Mouse (Mus musculus) ES-Bruce4 (cell line): ENCODE measurements around the gene Eral1. TPM values are rescaled to one million over a fixed set of nuclear protein-coding genes. Genes with fewer than 3 reads are reported as not detected.
"Not testable (repeated sequence)": the region's sequence is repeated elsewhere in the genome, so short reads cannot be mapped to it uniquely, and the experiment has no call there.

ENCODE experiments used
- H3K27ac ChIP-seq: 2 replicates; pipeline ENCODE4 v1.5.1; 2012; ENCODE audit warnings: low read length, inconsistent platforms; ENCODE audit not compliant: insufficient read depth
- H3K27me3 ChIP-seq: 2 replicates; pipeline ENCODE4 v1.6.1; 2012; ENCODE audit warnings: mild to moderate bottlenecking, low read length, inconsistent platforms; ENCODE audit not compliant: control insufficient read depth, poor library complexity, insufficient read depth, severe bottlenecking
- H3K36me3 ChIP-seq: 2 replicates; pipeline ENCODE4 v1.6.1; 2012; ENCODE audit warnings: inconsistent platforms, mild to moderate bottlenecking, low read length, moderate library complexity; ENCODE audit not compliant: control insufficient read depth, poor library complexity, insufficient read depth, severe bottlenecking
- H3K4me1 ChIP-seq: one replicate; pipeline ENCODE4 v1.8.1; 2011; ENCODE audit warnings: low read length; ENCODE audit not compliant: control insufficient read depth, insufficient read depth
- H3K4me3 ChIP-seq: 2 replicates; pipeline ENCODE4 v1.5.1; 2011; ENCODE audit warnings: low read depth, mild to moderate bottlenecking, low read length
- H3K9ac ChIP-seq: 2 replicates; pipeline ENCODE4 v1.6.1; 2012; ENCODE audit warnings: low read depth, mild to moderate bottlenecking, inconsistent platforms; ENCODE audit not compliant: poor library complexity, severe bottlenecking
- H3K9me3 ChIP-seq: replicated peaks from 2 replicates; pipeline ENCODE4 v1.6.1; 2012; ENCODE audit warnings: mild to moderate bottlenecking, low read length, inconsistent platforms; ENCODE audit not compliant: control insufficient read depth, poor library complexity, insufficient read depth, severe bottlenecking
- CTCF ChIP-seq: IDR thresholded peaks from one replicate; pipeline ENCODE4 v1.8.1; 2011; ENCODE audit warnings: low read depth, low read length
- EP300 ChIP-seq: IDR thresholded peaks from 2 replicates; pipeline ENCODE4 v1.6.1; 2011; ENCODE audit warnings: low read depth, low read length; ENCODE audit not compliant: insufficient read depth
- POLR2A ChIP-seq: IDR thresholded peaks from one replicate; pipeline ENCODE4 v1.8.1; 2011; ENCODE audit warnings: low read length; ENCODE audit not compliant: insufficient read depth
- polyA plus RNA-seq: library from polyadenylated mRNA; stranded (reverse); fragments of >200 nt; gene quantifications from 2 replicates; pipeline ENCODE4 v1.2.4, GENCODE M21; 2011; ENCODE audit warnings: low read depth; ENCODE audit not compliant: missing spikeins, insufficient read depth, insufficient read length

The Eral1 gene
- polyA plus RNA-seq, 1 experiment: 24.0 TPM

DNA sequence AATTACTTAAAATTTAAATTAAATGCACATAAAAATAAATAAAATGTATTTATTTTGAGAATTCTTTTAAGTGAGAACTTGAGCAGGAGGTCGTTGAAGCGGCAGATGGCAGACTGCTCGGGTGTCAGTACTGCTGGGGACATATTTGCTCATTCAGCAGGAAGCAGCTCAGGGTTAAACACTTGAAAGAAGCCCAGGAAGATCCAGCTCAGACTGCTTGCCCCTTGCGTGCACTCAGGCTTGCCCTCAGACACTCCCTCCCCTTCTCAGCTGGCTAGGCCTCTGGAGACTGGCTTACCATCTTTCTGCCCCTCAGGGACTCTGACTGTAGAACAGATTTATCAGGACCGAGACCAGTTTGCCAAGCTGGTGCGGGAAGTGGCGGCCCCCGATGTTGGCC lies 23.2 kb downstream of the Eral1 start:
- Histone ChIP-seq H3K9ac (0 out of 2 replicates have a peak overlapping the region, but pooled peaks have one; percentile 5), H3K9me3 (no peaks in the 10 kb centered on the region), H3K27me3 (no peaks in the 10 kb centered on the region), H3K36me3 (no peaks in the 10 kb centered on the region; the same call in 1 of the 2 replicates), H3K4me1 (no peaks in the 10 kb centered on the region), H3K27ac (no peak overlapping the region), H3K4me3 (no peak overlapping the region)
- TF ChIP-seq EP300: no peak
- TF ChIP-seq CTCF: no peak
- TF ChIP-seq POLR2A: no peak

GRCm38 (mm10) chr11:78053078-78053477 lies 27.1 kb downstream of the Eral1 start:
- TF ChIP-seq CTCF (no peak), POLR2A (no peak), EP300 (no peak)
- no peaks in the 10 kb centered on the region for H3K27me3 ChIP-seq
- H3K9ac ChIP-seq: no peak overlapping the region
- H3K27ac ChIP-seq: no peak overlapping the region
- no peak overlapping the region for H3K4me3 ChIP-seq
- H3K9me3 ChIP-seq: no peaks in the 10 kb centered on the region
- no peaks in the 10 kb centered on the region; the same call in 1 of the 2 replicates for H3K36me3 ChIP-seq
- H3K4me1 ChIP-seq: no peaks in the 10 kb centered on the region

DNA sequence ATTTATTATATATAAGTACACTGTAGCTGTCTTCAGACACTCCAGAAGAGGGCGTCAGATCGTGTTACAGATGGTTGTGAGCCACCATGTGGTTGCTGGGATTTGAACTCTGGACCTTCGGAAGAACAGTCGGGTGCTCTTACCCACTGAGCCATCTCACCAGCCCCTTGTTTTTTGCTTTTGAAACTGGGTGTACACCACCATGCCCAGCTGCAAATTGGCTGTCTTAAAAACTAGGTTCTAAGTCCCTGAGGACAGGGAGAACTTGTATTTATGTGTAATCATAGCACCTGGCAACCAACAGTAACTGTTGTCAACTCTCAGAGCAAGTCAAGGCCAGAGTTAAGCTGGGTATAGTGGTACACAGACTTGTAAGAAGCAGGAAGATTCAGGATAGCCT lies 31.5 kb downstream of the Eral1 start:
- not testable (repeated sequence) for H3K36me3 ChIP-seq, H3K9ac ChIP-seq, H3K4me3 ChIP-seq, H3K27ac ChIP-seq, H3K9me3 ChIP-seq, H3K27me3 ChIP-seq, H3K4me1 ChIP-seq

DNA sequence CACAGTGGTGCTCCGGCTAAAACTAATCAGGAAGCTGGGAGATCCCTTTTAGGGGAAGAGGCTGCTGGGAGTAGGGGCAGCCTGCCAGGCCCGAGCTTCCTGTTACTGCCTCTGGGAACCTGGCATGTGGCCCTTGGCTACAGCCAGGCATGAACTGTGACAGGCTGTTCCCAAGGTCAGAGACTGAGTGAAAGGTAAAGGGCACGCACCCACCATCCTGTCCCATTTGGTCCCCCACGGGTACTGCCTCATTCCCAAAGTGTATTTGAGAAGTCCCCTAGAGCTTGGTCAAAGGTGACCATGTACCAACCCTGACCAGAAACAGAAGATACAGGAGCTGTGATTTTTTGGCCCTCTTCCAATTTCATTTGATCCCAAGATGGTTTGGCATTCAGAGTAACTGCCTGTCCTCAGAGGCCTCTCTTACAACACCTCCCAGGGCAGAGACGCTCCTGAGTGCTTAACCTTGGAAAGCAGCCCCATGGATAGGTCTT lies 35.4 kb downstream of the Eral1 start:
- no peak for TF ChIP-seq CTCF
- TF ChIP-seq POLR2A: no peak
- TF ChIP-seq EP300: no peak
- Histone ChIP-seq H3K27ac (no peak overlapping the region), H3K36me3 (no peaks in the 10 kb centered on the region)

GRCm38 (mm10) chr11:78042290-78042870 lies 37.8 kb downstream of the Eral1 start:
- H3K36me3 ChIP-seq, H3K4me3 ChIP-seq, H3K27ac ChIP-seq: not testable (repeated sequence)

More for the DNA sequence above, 35.4 kb downstream of the Eral1 start:
- no peak overlapping the region for H3K9ac ChIP-seq
- no peaks in the 10 kb centered on the region for H3K9me3 ChIP-seq
- no peaks in the 10 kb centered on the region for H3K27me3 ChIP-seq
- no peaks in the 10 kb centered on the region for H3K4me1 ChIP-seq
- no peak overlapping the region for H3K4me3 ChIP-seq

GRCm38 (mm10) chr11:78040878-78041277 lies 39.3 kb downstream of the Eral1 start:
- Histone ChIP-seq H3K9ac (no peak overlapping the region), H3K27me3 (no peaks in the 10 kb centered on the region), H3K36me3 (no peaks in the 10 kb centered on the region), H3K9me3 (no peaks in the 10 kb centered on the region), H3K27ac (peak overlapping the region; percentile 68), H3K4me3 (no peak overlapping the region), H3K4me1 (no peaks in the 10 kb centered on the region)
- TF ChIP-seq EP300: no peak
- TF ChIP-seq POLR2A: no peak
- TF ChIP-seq CTCF: no peak

More at GRCm38 (mm10) chr11:78042290-78042870, 37.8 kb downstream of the Eral1 start:
- H3K9me3 ChIP-seq, H3K27me3 ChIP-seq, H3K4me1 ChIP-seq, H3K9ac ChIP-seq: not testable (repeated sequence)
